Mouse (Mus musculus): ENCODE data around the gene Slc25a18.
A peak's percentile ranks its signal among the peaks of the same experiment; 100 is the strongest.
"Not testable (repeated sequence)": the region's sequence is repeated elsewhere in the genome, so short reads cannot be mapped to it uniquely, and the experiment has no call there.

Gene Slc25a18

DNA sequence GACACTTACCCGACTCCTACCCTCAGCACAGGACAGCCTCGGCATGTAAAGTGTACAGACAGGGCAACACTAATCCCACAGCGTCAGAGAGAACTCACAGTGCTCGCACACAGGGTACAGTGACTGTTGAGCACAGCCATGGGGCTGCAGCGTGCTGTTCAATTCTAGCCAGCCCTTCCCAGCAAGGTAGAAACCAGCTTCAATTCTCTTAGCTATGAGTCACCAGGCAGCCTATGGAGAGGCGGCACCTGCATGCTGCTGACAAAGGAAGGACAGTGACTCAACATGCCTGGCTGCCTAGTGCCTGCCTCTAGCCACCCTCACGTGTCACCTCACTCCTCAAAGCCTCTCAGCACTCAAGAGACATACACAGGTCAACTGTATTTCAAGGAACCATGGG, 24.6 kb downstream of the Slc25a18 start:
- no peak for DNase-seq (ENCODE audit: low spot score)

DNA sequence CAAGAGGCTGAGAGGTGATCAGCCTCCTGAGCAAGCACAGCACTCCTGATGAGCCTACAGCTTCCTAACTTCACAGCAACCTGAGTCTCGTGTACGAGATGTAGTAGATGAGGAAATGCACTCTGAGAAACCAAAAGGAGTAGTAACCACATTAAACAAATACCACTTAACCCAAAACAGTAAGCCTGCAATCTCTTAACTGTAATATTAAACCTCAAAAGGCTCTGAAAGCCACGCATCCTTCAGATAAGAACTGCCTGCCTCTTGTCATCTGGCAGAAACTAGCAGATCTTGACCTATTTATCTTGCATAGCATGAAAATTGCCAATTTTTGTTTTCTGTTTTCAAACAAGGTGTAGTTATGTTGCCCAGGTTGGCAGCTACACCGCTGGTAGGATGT, 25.5 kb downstream of the Slc25a18 start:
- no peak for DNase-seq (ENCODE audit: low spot score)

DNA sequence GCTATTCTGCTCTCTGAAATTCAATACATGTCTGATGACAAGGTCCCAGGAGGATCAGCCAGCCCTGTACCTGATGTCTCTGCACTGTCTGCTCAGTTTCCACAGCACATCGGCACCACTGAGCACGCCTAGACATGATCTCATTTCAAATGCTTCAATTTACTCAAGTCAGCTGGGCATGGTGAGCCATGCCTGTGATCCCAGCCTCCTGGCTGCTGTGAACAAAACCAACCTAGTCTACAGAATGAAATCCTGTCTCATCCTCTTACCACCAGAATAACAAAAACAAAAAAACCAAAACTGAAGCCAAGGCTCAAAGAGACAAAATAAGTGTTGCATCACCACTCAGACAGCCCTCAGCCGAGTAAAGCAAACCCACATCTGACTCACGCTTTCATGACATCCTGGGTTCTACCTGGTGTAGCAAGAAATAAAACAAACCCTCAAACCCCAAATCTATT, 26.2 kb downstream of the Slc25a18 start:
- no peak for DNase-seq (ENCODE audit: low spot score)

DNA sequence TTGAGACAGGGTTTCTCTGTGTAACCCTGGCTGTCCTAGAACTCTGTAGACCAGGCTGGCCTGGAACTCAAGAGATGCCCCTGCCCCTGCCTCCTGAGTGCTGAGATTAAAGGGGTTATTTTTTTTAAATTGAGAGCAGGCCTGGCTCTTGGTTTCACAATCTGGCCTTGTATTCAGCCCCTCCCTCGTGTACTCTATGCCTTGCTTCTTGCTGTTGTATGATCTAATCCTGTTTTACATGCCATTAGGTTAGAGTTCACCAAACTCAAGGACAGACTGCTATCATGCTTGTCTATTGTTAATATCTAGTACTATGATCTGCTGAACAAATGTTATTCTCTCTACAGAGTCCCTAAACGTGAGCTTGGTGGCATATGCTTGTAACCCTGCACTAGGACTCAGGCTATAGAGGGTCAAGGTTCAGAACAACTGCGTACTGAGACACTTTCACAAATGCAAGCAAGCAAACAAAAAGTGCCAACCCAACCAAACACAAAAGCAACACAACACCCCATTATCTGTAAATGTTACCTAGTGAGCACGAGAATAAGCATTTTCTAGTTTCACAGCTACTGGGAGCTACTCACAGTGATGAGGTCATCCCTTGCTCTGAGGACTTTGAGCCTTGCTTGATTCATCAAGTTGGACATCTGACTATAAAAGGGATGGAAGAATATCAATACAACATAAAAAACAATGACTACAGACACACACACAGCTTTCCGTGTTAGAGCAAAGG, 33.8 kb downstream of the Slc25a18 start:
- DNase-seq (ENCODE audit: low spot score), result no peak

DNA sequence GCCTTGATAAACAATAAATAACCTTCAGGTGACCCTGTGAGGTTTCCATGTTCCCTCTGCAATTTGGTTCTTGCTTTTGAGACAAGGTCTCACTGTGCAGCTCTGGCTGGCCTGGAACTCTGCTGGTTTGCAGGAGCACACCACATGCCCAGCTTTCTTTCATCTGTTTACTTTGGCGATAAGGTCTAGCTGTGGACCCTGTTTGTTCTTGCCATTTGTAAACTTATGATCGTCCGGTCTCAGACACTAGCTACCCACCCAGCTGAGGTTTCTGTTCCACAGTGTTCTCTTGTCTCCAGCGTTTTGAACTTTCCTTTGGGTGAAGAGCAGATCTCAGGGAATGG, 34.3 kb downstream of the Slc25a18 start:
- DNase-seq (ENCODE audit: low spot score), result no peak

DNA sequence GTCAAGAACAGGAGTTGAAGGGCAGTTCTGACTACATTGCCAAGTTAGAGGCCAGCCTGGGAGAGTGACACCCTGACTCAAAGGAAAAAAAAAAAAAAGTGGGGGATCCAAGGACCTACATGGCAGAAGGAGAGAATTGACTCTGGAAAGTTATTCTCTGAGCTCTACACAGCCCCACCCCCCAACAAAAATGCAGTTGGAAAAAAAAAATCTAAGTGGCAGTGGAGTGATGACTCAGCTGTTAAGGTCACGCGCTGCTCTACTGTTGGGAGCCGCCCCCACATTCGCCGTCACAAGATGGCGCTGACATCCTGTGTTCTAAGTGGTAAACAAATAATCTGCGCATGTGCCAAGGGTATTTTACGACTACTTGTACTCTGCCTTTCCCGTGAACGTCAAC, 38.6 kb downstream of the Slc25a18 start:
- not testable (repeated sequence) for DNase-seq (ENCODE audit: low spot score)

DNA sequence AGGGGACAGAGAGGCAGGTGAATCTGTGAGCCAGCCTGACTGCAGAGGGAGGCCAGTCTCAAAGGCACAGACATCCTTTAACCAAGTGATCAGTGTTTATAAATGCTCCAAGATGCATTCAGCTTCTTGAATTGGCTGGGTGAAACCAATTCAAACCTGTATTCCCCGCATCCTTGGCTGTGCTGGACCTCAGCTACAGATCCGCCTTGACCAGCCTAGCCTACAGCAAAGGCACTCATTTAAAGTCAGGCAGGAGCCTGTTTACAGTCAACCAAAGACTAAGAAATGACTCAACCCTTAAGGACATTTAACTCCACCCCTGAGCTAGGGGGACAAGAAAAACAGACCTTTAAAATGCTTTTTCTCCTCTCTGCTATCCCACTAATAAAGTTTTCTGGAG, 45.9 kb downstream of the Slc25a18 start:
- DNase-seq (ENCODE audit: low spot score), result peak; percentile 35

DNA sequence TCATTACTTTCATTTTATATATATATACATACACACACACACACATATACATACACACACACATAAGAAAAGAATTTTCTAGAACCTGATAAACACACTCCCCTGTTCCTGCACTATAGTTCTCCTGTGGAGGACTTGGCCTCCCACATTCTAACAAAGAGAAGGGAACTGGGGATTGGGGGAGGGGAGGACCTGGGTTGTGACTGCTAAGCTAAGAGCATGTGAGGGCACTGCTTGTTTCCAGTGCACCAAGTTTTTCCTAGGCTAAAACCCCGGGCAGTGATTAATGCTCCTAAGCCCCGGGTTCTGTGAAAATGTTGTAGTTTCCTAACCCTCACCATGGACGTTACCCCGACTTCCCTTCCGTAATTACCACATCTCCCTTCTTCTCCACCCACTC, 46.8 kb downstream of the Slc25a18 start:
- DNase-seq (ENCODE audit: low spot score), result no peak

DNA sequence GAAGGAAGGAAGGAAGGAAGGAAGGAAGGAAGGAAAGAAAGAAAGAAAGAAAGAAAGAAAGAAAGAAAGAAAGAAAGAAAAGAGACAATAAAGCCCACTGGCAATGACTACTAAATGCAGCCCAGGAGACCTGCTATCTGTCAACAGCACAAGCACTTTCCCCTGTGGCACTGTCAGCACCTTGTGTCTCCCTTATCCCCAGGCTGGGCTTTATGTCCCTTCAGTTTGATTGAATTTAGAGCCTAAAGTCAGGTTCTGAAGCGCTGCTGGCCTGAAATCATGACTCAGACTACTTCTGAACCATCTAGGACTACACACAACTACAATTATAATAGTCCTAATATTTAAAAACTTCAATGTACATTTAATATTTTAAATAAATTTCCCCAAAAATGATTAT, 47.6 kb downstream of the Slc25a18 start:
- no peak for DNase-seq (ENCODE audit: low spot score)

DNA sequence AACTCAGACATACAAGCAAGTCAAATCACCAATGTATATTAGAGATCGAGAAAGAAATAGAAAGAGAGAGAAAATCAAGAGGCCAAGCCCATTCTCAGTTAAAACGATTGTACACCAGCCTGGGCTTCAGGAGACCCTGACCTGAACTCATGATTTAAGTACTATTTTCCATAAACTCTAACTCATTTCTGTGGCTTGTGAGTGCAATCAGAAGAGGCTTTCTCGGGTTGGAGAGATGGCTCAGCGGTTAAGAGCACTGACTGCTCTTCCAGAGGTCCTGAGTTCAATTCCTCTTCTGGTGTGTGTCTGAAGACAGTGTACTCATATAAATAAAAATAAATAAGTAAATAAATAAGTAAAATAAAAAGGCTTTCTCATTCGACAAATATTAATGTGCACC, 48.3 kb downstream of the Slc25a18 start:
- no peak for DNase-seq (ENCODE audit: low spot score)

DNA sequence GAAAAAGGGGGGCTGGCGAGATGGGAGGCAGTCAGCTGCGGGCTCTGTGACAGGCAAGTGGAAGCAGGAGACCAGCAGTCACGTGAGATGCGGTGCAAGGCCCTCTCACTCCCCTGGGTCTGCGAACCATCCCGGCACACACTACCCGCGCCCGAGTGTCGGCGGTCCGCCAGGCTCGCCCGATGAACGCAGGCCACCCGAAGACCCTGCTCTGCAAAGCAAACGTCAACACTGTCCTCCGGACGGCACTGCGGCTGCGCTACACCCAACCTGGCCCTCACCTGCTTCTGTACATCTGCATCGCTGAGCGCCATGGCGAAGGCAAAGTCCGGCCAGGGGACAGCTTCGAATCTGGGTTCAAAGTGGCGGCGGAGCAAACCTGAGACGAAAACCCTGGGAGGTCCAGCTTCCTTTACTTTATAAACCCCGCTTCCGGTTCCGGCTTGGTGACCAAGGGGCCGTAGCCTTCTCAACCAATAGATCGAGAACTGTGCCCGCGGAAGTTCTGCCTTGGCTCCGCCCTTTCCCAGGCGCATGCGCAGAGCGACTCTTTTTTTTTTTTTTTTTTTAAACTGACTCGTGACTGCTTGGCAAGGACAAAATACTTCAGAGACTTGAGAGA, 49.0 kb downstream of the Slc25a18 start, which contains the start of gene Atp6v1e1:
Gene Atp6v1e1 (minus strand): TSS at position 487 of the 622 bp plus-strand sequence.
- peak; percentile 97 for DNase-seq (ENCODE audit: low spot score)

DNA sequence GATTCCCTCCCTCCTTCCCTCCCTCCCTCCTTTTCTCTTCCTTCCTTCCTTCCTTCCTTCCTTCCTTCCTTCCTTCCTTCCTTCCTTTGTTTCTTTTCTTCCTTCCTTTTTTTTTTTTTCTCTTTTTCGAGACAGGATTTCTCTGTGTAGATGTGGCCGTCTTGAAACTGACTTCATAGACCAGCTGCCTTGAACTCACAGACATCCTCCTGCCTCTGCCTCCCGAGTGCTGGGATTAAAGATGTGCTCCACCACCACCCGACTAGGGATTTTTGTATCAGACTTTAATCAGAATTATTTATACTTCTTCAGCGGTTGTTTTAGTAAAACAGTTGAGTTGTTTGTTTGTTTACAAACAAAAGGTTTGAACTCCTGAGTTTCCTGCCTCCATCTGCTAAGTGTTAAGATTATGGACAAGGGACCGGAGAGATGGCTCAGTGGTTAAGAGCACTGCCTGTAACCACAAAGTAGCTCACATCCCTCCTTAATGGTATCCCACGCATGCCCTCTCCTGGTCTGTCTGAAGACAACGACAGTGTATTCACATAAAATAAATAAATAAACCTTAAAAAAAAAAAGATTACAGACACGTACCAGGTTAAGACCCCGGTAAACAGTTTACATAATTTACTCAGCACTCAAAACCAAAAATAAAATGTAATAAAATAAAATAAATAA, 49.7 kb downstream of the Slc25a18 start:
- DNase-seq (ENCODE audit: low spot score), result peak; percentile 65

DNA sequence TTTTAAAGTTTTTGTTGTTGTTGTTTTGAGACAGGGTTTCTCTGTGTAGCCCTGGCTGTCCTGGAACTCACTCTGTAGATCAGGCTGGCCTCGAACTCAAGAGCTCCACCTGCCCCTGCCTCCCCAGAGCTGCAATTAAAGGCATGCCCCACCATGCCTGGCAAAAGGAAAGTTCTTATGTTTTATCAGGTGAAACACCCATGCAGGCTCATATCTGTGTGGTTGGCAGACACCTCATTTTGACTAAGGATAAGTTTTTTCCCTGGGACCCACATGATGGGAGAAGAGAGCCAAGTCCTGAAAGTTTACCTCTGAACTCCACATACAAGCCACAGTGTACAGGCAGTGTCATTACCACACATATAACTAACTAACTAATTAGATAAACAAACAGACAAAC, 56.7 kb downstream of the Slc25a18 start:
- no peak for DNase-seq (ENCODE audit: low spot score)

DNA sequence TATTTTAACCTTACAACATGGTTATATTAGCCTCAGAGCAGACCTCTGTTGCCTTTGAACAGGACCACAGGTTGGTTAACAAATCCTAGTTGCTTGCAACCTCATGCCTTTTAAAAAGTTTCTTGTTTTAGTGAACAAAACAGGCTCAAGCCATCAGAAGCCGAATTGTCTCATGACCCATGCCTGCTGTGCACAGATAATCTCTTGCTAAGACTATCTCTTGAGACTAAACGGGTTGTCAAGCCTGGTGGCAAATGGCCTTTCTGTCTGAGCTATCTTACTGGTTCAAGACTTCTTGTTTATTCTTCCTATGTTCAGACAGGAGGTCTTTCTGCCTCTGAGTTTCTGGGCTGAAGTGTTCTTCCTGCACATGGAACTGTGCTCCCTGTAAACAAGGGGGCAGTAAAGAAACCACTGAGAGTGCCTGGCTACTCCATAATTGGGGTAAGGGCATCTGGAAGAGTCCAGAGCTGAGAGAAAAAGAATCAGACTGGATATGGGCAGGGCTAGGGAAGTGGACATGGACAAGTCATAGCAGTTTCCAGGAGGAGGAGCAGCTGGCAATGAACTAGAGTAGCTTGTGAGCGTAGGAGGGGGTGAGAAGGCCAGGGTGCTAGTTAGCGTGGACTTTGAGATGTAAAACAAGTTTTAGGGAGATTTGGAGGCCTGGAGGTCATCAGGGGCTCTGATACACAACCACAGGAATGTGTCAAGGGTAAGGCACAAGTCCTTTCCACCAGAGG, 57.7 kb downstream of the Slc25a18 start:
- no peak for DNase-seq (ENCODE audit: low spot score)

DNA sequence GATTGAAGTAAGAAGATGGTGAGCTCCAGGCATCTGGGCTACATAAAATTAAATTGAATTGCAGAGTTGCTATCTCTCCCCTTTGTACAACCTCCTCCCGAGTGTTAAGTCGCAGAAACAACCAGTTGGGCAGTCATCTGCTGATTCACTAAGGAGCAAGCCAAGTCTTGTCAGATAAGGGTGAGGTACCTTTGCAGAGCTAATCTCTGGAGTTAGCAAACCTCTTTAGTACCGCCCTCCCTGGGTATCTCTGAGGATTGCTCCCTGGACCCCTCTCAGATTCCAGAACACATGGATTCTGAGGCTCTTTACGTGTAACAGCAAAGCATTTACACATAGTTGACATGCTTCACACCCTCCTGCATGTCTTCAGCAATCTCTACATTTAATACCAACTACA, 58.7 kb downstream of the Slc25a18 start:
- DNase-seq (ENCODE audit: low spot score), result no peak

DNA sequence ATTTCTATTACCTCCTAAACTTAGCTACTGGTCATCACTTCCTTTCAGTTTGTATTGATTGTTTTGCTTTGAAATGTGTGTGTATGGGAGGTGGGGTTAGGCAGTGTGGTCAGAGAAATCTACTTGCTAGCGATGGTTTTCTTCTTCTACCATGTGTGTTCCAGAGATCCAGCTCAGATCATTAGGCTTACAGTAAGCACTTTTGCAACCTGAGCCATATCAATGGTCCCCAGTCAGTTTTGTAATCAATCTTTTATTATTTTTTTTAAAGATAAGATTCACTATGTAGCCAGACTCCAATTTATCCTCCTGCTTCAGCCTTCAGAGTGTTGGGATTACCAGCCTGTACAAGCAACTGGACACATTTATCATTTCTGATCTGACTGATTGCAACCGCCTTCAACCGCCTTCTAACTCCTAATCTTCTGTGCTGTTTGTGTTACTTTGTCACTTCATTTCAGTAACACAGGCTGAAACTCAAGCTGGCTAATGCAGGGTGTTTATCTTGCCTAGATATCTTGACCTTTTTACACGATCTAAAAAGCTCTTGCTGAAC, 61.5 kb downstream of the Slc25a18 start:
- no peak for DNase-seq (ENCODE audit: low spot score)

DNA sequence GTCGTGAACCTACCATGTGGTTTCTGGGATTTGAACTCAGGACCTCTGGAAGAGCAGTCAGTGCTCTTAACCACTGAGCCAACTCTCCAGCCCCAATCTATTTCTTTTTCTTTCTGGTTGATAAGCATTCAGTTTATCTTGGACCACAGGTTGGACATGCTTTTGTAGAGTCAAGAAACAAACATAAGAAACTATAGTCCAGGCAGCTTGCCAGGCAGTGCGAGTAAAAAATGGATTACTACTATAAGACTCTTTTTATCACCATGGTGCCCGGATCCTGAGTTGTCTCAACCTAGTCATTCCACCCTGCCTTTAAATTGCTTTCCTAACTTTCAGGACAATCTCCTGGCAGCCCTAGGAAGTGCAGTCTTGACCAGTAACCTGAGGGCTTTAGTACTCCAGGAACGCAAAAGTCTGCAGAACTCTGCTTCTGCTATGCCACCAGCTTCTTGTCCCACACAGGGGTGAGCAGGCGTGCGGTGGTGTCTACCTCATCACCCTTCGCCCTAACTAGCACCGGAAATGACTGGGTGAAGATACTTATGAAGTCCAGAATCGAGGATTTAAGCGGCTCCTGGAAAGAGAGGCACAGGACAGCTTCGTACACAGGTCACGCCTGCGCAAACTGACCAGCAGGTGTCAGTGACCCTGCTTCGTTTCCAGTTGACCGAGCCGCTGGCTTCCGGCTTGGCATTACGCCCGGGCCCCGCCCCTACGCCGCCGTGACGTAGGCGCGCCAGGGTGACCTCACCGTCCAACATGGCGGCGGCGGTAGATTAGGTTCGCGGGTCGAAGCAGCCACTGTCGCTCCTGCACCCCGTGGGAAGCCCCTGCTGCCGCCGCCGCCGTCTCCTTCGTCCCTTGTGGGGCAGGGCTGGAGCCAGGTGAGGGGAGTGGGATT, 62.3 kb downstream of the Slc25a18 start, which contains the start of gene Bcl2l13:
Gene Bcl2l13 (plus strand): TSS at position 739 of the 901 bp plus-strand sequence.
- peak; percentile 96 for DNase-seq (ENCODE audit: low spot score)

DNA sequence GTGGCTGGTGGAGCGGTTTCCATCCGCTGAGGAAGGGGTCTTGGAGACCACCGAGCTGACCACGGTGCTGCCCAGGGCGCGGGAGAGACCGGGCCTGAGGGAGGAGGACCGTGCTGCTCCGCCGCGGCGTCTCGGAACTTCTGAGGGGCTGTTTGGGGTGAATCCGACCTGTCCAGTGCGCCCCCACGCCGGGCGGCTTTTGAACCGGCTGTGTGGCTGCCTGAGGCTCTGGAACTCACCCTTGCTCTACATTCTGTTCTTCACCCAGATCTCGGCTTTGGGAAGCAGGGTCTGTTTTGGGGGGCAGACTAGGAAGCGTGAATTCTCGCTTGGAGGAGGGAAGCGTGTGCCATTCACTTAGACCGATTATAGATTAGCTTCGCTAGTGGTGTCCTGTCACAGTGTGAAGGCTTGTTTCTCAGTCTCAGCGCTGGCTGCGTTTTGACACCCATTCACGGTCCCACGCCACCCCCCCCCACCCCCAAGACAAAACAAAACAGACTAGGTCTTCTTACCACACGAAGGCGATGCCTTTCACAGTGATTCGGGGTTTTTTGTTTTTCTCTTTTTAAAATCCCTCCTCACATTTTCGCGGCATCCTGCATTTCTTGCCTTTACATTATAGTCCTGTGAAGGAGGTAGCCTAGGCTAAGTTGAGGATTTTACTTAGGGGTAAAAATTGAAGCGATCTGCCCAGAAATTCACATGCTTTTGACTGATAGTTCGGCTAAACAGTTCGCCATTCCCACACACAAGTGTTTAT, 63.2 kb downstream of the Slc25a18 start:
- peak; percentile 23 for DNase-seq (ENCODE audit: low spot score)

DNA sequence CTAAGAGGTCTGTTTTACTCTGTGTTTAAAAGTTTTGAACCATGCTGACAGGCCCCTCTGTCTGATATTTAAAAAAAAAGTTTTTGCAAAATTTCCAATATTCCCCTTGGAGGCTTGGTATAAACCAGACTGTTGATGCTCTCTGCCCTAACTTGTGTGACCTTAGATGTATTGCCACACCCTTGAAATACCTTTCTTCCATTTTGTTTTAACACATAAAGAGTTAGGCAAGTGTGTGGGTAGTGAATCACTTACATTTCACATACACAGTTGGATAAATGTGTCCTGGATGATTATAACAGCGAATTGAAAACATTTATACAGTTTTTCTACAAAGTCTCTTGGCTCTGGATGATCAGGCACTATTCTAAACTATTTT, 63.8 kb downstream of the Slc25a18 start:
- no peak for DNase-seq (ENCODE audit: low spot score)

DNA sequence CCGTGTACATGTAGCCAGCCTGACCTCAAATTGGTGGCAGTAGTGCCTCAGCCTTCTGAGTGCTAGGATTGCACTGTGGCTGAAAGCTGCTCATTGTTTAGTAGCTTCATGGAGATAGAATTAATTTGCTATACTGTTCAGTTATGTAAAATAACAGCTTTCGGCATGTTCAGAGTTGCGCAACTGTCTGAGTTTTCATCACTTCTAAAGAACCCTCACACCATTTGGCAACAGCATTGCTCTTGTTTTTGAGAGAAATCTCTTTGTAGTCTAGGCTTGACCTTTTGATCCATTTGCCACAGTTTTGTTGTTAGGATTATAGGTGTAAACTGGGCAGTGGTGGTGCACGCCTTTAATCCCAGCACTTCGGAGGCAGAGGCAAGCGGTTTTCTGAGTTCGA, 66.9 kb downstream of the Slc25a18 start:
- no peak for DNase-seq (ENCODE audit: low spot score)
